Mouse (Mus musculus): ENCODE measurements at regions not wholly inside any gene's neighbourhood (a gene's known extent, or its start where the extent isn't known, plus 50 kb on each side); places are given as distances from the start of the nearest gene placed in this dataset.

DNA sequence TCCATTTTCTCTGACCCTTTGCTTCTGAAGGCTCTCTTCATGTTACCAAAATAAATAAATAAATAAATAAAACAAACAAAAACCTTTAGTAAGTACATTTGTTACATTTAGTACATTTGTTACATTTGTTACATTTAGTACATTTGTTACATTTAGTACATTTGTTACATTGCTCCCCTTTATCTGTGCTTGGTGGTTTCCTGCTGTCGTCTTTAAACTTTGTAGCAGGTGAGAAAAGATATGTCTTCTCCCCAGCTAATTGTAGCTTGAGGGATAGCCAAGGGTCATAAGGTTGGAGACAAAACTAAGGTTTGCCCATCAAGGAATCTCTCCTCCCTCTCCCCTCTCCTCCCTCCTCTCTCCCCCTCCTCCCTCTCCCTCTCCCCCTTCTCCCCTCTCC lies 92.0 kb downstream of the Il20rb start:
- no peaks in the 10 kb centered on the region for H3K27me3 ChIP-seq (ENCODE audit: control insufficient read depth, insufficient read depth, insufficient read length)
- no peak overlapping the region for H3K4me2 ChIP-seq (ENCODE audit: low read depth)
- no peaks in the 10 kb centered on the region for H3K79me2 ChIP-seq (ENCODE audit: control insufficient read depth, insufficient read depth)
- H3K4me3 ChIP-seq, result no peak overlapping the region
- H3K36me3 ChIP-seq (ENCODE audit: control insufficient read depth, insufficient read depth), result no peaks in the 10 kb centered on the region
- TF ChIP-seq TCF3 (IDR thresholded peaks at IDR 0.05; ENCODE audit: insufficient read length, low read depth), result no peak
- TF ChIP-seq MYOG (IDR thresholded peaks at IDR 0.05; ENCODE audit: control insufficient read depth in 1 of 3, insufficient read depth in 1 of 3, insufficient read length in 2 of 3, low read depth in 2 of 3), result no peak
- H3ac ChIP-seq (ENCODE audit: control insufficient read depth, insufficient read length), result no peak overlapping the region

DNA sequence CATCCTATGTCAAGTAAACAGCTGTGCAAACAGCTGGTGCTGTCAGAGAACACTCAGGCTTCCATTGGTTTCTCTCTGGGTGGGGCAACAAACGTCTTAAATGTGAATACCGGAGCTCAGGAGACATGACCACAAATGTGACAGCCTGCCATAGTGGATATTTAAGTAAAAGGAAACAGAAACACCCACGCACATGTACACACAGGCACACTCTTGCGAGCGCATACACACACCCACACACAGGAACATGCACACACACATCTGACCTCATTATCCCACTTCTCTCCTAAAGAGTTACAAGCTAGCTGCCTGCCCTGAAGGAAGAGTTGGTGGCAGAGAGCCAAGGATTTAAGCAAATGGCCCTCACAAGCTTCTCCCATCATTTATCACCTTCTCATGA lies 92.4 kb downstream of the Il20rb start:
- no peak overlapping the region for H3K4me2 ChIP-seq (ENCODE audit: low read depth)
- H3K4me3 ChIP-seq, result no peak overlapping the region
- H3K79me2 ChIP-seq (ENCODE audit: control insufficient read depth, insufficient read depth), result no peaks in the 10 kb centered on the region
- H3ac ChIP-seq (ENCODE audit: control insufficient read depth, insufficient read length), result no peak overlapping the region
- H3K27me3 ChIP-seq (ENCODE audit: control insufficient read depth, insufficient read depth, insufficient read length), result no peaks in the 10 kb centered on the region
- TF ChIP-seq MAX (IDR thresholded peaks at IDR 0.05; ENCODE audit: low read depth) (no peak), MYOG (IDR thresholded peaks at IDR 0.05; ENCODE audit: control insufficient read depth in 1 of 3, insufficient read depth in 1 of 3, insufficient read length in 2 of 3, low read depth in 2 of 3) (no peak), MYOD1 (IDR thresholded peaks at IDR 0.05; ENCODE audit: control insufficient read depth in 1 of 3, insufficient read length in 2 of 3, low read depth in 2 of 3) (no peak), POLR2AphosphoS2 (IDR thresholded peaks at IDR 0.05; ENCODE audit: insufficient read length, low read depth) (no peak), USF1 (IDR thresholded peaks at IDR 0.05; ENCODE audit: low read depth) (no peak), TCF3 (IDR thresholded peaks at IDR 0.05; ENCODE audit: insufficient read length, low read depth) (no peak), TCF12 (IDR thresholded peaks at IDR 0.05; ENCODE audit: insufficient read depth, poor library complexity, severe bottlenecking) (no peak)
- no peaks in the 10 kb centered on the region for H3K36me3 ChIP-seq (ENCODE audit: control insufficient read depth, insufficient read depth)

DNA sequence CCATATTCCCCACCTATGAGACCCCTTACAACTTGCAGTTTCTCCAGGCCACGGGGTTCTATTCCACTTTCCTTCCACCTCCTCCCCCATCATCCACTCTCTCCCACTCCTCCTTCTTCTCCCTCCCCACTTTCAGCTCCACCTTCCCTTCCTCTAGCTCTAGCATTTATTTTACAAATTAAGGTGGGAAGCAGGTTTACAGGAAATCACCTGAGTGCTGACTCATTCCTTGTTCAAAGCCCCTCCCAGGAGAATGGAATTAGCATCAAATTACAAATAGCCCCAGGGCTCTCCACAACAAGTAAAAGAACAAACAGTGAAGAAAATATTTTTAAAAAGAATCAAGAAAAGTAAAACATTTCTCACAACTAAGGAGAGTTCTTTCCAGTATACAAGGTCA lies 94.3 kb downstream of the Il20rb start:
- H3K27me3 ChIP-seq (ENCODE audit: control insufficient read depth, insufficient read depth, insufficient read length), result no peaks in the 10 kb centered on the region
- no peak for TF ChIP-seq CEBPB (IDR thresholded peaks at IDR 0.05; ENCODE audit: insufficient read depth, poor library complexity, severe bottlenecking)
- TF ChIP-seq TCF12 (IDR thresholded peaks at IDR 0.05; ENCODE audit: insufficient read depth, poor library complexity, severe bottlenecking), result no peak
- no peak for TF ChIP-seq POLR2AphosphoS2 (IDR thresholded peaks at IDR 0.05; ENCODE audit: insufficient read length, low read depth)
- no peak for TF ChIP-seq SRF (IDR thresholded peaks at IDR 0.05; ENCODE audit: control insufficient read depth, insufficient read length, low read depth)
- no peak for TF ChIP-seq TCF3 (IDR thresholded peaks at IDR 0.05; ENCODE audit: insufficient read length, low read depth)
- TF ChIP-seq REST (IDR thresholded peaks at IDR 0.05; ENCODE audit: insufficient read depth, insufficient read length), result no peak
- no peak for TF ChIP-seq E2F4 (IDR thresholded peaks at IDR 0.05; ENCODE audit: insufficient read depth)
- no peak for TF ChIP-seq POLR2A (IDR thresholded peaks at IDR 0.05; ENCODE audit: insufficient read length, low read depth)
- no peak for TF ChIP-seq MYOD1 (IDR thresholded peaks at IDR 0.05; ENCODE audit: control insufficient read depth in 1 of 3, insufficient read length in 2 of 3, low read depth in 2 of 3)
- TF ChIP-seq USF1 (IDR thresholded peaks at IDR 0.05; ENCODE audit: low read depth), result no peak
- no peak for TF ChIP-seq MYOG (IDR thresholded peaks at IDR 0.05; ENCODE audit: control insufficient read depth in 1 of 3, insufficient read depth in 1 of 3, insufficient read length in 2 of 3, low read depth in 2 of 3)
- TF ChIP-seq MAX (IDR thresholded peaks at IDR 0.05; ENCODE audit: low read depth), result no peak
- H3ac ChIP-seq (ENCODE audit: control insufficient read depth, insufficient read length), result no peak overlapping the region
- H3K4me2 ChIP-seq (ENCODE audit: low read depth), result no peak overlapping the region
- no peaks in the 10 kb centered on the region for H3K79me2 ChIP-seq (ENCODE audit: control insufficient read depth, insufficient read depth)
- H3K4me3 ChIP-seq, result no peak overlapping the region
- no peaks in the 10 kb centered on the region for H3K36me3 ChIP-seq (ENCODE audit: control insufficient read depth, insufficient read depth)

- no peaks in the 10 kb centered on the region for H3K79me2 ChIP-seq (ENCODE audit: control insufficient read depth, insufficient read depth)
- H3K36me3 ChIP-seq (ENCODE audit: control insufficient read depth, insufficient read depth), result no peaks in the 10 kb centered on the region
- no peak overlapping the region for H3K4me2 ChIP-seq (ENCODE audit: low read depth)
- no peak for TF ChIP-seq CEBPB (IDR thresholded peaks at IDR 0.05; ENCODE audit: insufficient read depth, poor library complexity, severe bottlenecking)
- no peak for TF ChIP-seq E2F4 (IDR thresholded peaks at IDR 0.05; ENCODE audit: insufficient read depth)
- TF ChIP-seq POLR2AphosphoS2 (IDR thresholded peaks at IDR 0.05; ENCODE audit: insufficient read length, low read depth), result no peak
- no peak for TF ChIP-seq MYOD1 (IDR thresholded peaks at IDR 0.05; ENCODE audit: control insufficient read depth in 1 of 3, insufficient read length in 2 of 3, low read depth in 2 of 3)
- no peak for TF ChIP-seq USF1 (IDR thresholded peaks at IDR 0.05; ENCODE audit: low read depth)
- TF ChIP-seq SRF (IDR thresholded peaks at IDR 0.05; ENCODE audit: control insufficient read depth, insufficient read length, low read depth), result no peak
- TF ChIP-seq REST (IDR thresholded peaks at IDR 0.05; ENCODE audit: insufficient read depth, insufficient read length), result no peak
- TF ChIP-seq TCF3 (IDR thresholded peaks at IDR 0.05; ENCODE audit: insufficient read length, low read depth), result no peak
- no peak for TF ChIP-seq MAX (IDR thresholded peaks at IDR 0.05; ENCODE audit: low read depth)
- no peak for TF ChIP-seq MYOG (IDR thresholded peaks at IDR 0.05; ENCODE audit: control insufficient read depth in 1 of 3, insufficient read depth in 1 of 3, insufficient read length in 2 of 3, low read depth in 2 of 3)
- no peak for TF ChIP-seq POLR2A (IDR thresholded peaks at IDR 0.05; ENCODE audit: insufficient read length, low read depth)
- TF ChIP-seq TCF12 (IDR thresholded peaks at IDR 0.05; ENCODE audit: insufficient read depth, poor library complexity, severe bottlenecking), result no peak
- H3K27me3 ChIP-seq (ENCODE audit: control insufficient read depth, insufficient read depth, insufficient read length), result no peaks in the 10 kb centered on the region
- no peak overlapping the region for H3K4me3 ChIP-seq
- H3ac ChIP-seq (ENCODE audit: control insufficient read depth, insufficient read length), result no peak overlapping the region
Measured at GRCm38 (mm10) chr9:100391566-100392213, 94.9 kb downstream of the Il20rb start.

GRCm38 (mm10) chr9:100388393-100388792 lies 98.2 kb downstream of the Il20rb start:
- no peaks in the 10 kb centered on the region for H3K27me3 ChIP-seq (ENCODE audit: control insufficient read depth, insufficient read depth, insufficient read length)
- H3ac ChIP-seq (ENCODE audit: control insufficient read depth, insufficient read length), result no peak overlapping the region
- H3K4me3 ChIP-seq, result no peak overlapping the region

More at GRCm38 (mm10) chr9:100388393-100388792, 98.2 kb downstream of the Il20rb start:
- H3K4me2 ChIP-seq (ENCODE audit: low read depth), result no peak overlapping the region
- no peaks in the 10 kb centered on the region for H3K36me3 ChIP-seq (ENCODE audit: control insufficient read depth, insufficient read depth)
- TF ChIP-seq CEBPB (IDR thresholded peaks at IDR 0.05; ENCODE audit: insufficient read depth, poor library complexity, severe bottlenecking) (no peak), E2F4 (IDR thresholded peaks at IDR 0.05; ENCODE audit: insufficient read depth) (no peak), MYOD1 (IDR thresholded peaks at IDR 0.05; ENCODE audit: control insufficient read depth in 1 of 3, insufficient read length in 2 of 3, low read depth in 2 of 3) (no peak), USF1 (IDR thresholded peaks at IDR 0.05; ENCODE audit: low read depth) (no peak), TCF3 (IDR thresholded peaks at IDR 0.05; ENCODE audit: insufficient read length, low read depth) (no peak), MAX (IDR thresholded peaks at IDR 0.05; ENCODE audit: low read depth) (no peak), MYOG (IDR thresholded peaks at IDR 0.05; ENCODE audit: control insufficient read depth in 1 of 3, insufficient read depth in 1 of 3, insufficient read length in 2 of 3, low read depth in 2 of 3) (no peak), SRF (IDR thresholded peaks at IDR 0.05; ENCODE audit: control insufficient read depth, insufficient read length, low read depth) (no peak), POLR2A (IDR thresholded peaks at IDR 0.05; ENCODE audit: insufficient read length, low read depth) (no peak), POLR2AphosphoS2 (IDR thresholded peaks at IDR 0.05; ENCODE audit: insufficient read length, low read depth) (no peak), REST (IDR thresholded peaks at IDR 0.05; ENCODE audit: insufficient read depth, insufficient read length) (no peak), TCF12 (IDR thresholded peaks at IDR 0.05; ENCODE audit: insufficient read depth, poor library complexity, severe bottlenecking) (no peak)
- no peaks in the 10 kb centered on the region for H3K79me2 ChIP-seq (ENCODE audit: control insufficient read depth, insufficient read depth)
